Mouse (Mus musculus) megakaryocyte progenitor cell, adult 5-6 weeks (primary cell): ENCODE measurements around the gene Erbb2. TPM values are rescaled to one million over a fixed set of nuclear protein-coding genes. Genes with fewer than 3 reads are reported as not detected.

Experiments
- ATAC-seq: replicated peaks from 2 replicates; pipeline ENCODE4 v1.8.0; 2016; ENCODE audit warnings: mild to moderate bottlenecking, moderate TSS enrichment, inconsistent platforms; ENCODE audit not compliant: poor library complexity
- total RNA-seq, 2 experiments: library from RNA; stranded (forward) in 1 of 2; stranded (reverse) in 1 of 2; fragments of 157-497, 149-512 nt in 1 of 2; fragments of 200-1000 nt in 1 of 2; gene quantifications; 2 replicates each; pipeline versions ENCODE4 v1.2.3 to v1.2.4; 2015 to 2017

Gene Erbb2
- total RNA-seq, 2 experiments from 2014 or later, result not detected

GRCm38 (mm10) chr11:98418273-98418672 is 6.0 kb downstream of the Erbb2 start:
- no peak for ATAC-seq

DNA sequence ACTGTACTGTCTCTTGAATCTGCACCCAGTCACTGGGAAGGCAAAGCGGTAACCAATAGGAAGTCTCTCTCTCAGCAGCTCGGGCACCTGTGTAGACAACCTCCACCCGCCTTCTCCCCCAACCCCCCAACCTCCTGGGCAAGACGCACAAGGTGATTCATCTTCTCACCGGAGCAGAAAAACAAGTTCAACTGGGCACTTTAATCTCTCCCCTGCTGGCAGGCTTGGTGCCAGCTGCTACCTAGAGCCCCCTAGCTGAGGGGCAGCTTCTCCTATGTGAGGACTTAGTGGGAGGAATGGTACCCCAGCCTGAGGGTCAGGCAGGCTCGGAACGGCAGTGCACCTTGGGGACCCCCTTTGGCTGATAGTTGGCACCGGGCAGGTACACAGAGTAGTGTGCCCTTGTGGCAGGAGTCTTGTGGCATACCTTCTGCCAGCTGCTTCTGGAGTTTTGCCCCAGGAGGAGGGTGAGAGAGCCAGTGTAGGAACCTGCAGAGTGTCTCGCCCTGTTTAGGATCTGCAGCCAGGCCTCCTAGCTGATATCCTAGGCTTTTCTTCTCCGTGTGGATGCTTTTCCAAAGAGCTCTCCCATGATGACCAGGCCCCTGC is 6.8 kb downstream of the Erbb2 start:
- no peak for ATAC-seq

DNA sequence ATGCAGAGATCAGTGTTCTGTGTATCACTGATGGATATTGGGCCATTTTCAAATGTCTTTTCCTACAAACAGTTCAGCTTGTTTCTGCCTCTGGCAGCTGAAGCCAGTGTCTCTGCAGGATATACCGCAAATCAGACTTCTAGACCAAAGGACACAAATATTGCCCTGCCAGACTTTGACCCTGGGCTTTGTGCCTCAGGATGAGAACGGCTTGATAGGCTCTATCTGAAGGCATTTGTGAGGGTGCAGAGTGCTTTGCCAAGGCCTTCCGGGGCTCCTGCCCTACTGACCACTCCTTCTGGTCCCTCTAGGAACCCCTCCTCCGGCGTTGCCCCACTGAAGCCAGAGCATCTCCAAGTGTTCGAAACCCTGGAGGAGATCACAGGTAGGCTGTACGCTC is 14.3 kb downstream of the Erbb2 start:
- ATAC-seq, result no peak

DNA sequence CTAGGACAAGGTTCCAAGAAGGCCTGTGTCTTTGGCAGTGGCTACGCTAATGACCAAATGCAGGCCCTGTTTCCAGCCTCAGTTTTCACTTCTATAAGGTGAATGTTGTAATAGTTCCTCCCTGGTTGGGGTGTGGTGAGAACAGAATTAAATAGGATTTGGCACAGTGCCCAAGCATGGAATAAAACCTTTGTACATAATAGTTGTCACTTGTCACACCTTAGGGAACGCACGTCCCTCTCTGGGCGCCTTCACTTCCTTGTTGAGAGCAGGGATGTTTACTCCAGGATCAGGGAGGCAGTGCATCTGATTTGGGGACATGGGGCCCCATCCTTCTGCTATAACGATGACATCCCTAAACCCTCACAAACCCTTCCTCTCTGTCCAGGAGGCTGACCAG is 16.2 kb downstream of the Erbb2 start:
- no peak for ATAC-seq

DNA sequence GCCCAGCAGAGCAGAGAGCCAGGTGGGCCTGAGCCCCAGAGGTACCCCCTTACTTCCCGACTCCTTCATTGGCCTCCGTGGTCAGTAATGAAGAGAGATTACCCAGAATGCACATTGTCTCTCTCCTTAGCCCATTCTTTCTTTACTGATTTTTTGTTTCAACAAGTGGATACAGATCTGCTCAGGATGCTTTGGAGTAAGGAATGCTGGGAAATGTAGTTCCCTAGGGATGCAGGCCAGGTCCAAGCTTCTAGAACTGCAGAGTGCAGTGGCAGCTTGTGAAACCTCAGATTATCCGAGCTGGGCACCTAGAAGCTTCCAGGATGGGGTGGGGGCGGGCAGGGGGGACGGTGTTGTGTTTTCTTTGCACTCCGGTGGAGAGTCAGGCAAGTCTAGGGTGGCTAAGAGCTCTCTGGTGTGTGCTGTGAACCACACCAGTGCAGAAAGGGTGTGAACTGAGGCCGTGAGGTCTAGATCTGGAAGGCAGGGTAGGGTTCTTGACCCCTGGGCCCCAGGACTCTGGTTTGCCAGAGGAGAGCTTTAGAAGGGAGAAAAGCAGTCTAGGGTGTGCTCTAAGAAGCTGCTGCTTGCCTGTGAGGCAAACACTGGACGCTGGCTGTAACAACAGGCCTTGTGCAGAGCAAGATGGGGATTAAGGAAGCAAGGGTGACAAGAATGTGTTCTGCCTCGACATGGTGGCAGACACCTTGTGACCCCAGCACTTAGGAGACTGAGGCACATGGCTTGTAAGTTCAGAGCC is 19.7 kb downstream of the Erbb2 start:
- ATAC-seq, result no peak

DNA sequence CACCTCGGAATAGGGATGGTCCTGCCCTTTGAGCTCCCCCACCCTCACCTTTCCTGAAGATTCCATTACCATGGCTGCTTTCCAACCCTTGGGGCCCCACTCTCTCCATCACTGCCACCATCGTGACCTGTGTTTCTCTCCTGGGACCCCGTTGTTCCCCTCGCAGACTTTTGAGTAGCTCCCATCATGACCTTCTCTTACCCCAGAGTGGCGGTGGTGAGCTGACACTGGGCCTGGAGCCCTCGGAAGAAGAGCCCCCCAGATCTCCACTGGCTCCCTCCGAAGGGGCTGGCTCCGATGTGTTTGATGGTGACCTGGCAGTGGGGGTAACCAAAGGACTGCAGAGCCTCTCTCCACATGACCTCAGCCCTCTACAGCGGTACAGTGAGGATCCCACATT is 23.5 kb downstream of the Erbb2 start:
- ATAC-seq, result no peak

GRCm38 (mm10) chr11:98437441-98437840 is 25.2 kb downstream of the Erbb2 start:
- no peak for ATAC-seq

- ATAC-seq, result peak; percentile 99
These were observed 26.3 kb downstream of the Erbb2 start, which contains the start of gene Mien1 for GRCm38 (mm10) chr11:98438331-98439158. TSS of gene Mien1 (minus strand) at chr11:98438991.

DNA sequence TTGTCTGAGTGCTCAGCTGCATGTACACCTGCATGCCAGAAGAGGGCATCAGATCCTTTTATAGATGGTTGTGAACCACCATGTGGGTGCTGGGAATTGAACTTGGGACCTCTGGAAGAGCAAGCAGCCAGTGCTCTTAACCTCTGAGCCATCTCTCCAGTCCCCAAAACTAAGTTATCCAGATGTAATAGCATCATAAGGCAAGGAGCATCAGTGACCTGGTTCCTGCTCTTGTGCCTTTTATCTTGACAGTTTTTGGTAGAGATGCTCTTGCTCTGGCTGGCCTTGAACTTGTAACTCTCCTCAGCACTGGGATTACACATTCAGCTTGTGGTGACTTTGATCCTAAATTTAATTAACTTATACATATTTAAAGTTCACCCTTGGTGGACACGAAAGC is 31.4 kb downstream of the Erbb2 start:
- ATAC-seq, result no peak

DNA sequence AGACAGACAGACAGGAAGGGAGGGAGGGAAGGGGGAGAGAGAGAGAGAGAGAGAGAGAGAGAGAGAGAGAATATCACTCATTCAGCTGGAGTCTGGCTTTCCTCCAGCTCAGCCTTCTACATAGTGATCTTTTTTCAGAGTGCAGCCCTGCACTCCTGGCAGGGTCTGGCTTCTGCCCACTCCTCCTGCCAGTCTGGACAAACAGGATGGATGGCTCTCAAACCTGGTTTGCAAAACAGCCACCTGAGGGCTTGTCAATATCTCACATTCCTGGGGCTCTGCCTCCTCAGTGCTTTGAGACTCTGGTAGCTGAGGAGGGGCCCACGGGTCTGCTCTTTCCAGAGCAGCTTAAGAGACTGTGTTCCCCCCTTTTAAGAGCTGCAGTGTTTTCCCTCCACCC is 33.0 kb downstream of the Erbb2 start:
- ATAC-seq, result no peak

DNA sequence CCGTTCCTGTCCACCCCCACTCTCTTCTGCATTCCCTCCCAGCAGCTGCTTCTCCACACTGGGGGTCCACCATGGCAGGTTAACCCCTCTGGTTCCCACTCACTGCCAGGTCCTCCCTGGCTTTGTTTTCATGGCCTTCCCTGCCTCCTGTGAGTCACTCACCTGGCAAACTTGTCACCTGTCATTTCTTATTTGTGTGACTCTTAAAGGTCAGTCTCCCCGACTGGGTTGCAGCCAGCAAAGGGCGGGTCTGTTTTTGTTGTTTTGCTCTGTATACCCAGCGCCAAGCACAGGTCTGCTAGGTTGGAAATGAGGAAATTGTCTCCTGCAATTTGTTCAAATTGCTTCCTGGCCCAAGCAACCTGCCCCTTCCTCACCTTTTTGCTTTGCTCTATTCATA is 33.4 kb downstream of the Erbb2 start:
- no peak for ATAC-seq

- no peak for ATAC-seq
These were observed 33.9 kb downstream of the Erbb2 start, which contains the start of gene Grb7 for GRCm38 (mm10) chr11:98446213-98446561. TSS of gene Grb7 (plus strand) at chr11:98446394.

DNA sequence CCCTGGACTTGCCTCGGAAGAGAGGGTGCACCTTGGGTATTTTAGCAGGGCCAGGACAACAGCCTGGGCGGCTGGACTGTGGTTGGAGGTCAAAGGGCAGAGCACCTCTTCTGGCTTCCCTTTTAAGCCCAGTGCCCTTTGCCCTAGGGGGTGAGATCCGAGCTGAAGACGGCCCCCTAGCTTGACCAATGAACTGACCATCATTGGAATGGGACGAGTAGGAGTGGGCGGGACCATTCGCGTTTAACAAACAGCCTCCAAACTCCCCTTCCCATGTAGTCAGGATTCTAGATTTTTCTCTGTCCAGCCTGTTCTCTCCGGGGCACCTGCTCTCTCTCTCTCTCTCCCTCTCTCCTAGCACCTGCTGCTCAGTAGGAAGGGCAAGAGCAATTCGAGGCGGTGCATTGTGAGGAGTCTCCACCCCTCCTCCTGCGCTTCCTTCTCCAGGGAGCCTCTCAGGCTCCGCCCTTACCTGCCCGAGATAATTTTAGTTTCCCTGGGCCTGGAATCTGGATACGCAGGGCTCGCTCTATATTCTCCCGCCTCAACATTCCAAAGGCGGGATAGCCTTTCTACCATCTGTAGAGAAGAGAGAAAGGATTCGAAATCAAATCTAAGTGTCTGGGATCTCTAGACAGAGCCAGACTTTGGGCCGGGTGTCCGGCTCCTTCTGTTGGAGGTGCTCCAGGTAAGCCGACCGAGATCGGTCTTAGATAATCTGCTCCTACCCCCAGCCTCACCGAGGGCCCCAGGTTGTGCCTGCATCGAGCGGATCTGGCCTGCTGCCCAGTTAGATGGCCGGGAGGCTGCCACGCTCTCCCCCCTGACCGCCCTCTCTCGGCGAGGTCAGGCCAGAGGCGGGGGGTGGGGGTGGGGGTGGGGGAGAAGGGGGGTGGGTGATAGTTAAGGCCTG is 34.5 kb downstream of the Erbb2 start:
- ATAC-seq, result no peak

GRCm38 (mm10) chr11:98447475-98447834 is 35.2 kb downstream of the Erbb2 start:
- ATAC-seq, result no peak

GRCm38 (mm10) chr11:98448191-98448790 is 36.0 kb downstream of the Erbb2 start:
- no peak for ATAC-seq

DNA sequence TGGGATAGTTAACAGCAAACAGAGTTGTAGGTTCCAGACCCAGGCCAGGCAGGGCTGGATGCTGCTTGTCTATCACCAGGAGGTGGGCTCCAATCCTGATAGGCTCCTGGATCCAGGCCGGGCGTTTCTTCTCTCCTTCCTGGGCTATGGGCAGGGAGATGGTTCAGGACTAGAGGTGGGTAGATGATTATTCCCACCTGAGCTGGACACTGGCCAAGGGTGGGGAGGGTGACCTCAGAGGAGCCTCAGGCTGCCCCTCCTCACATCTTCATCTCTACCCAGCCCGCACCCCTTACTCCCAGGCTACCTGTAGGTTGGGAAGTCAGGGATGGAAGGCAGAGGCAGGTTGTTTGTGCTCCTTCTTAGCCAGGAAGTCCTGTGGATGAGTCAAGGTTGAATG is 37.1 kb downstream of the Erbb2 start:
- no peak for ATAC-seq

GRCm38 (mm10) chr11:98449921-98450771 is 37.9 kb downstream of the Erbb2 start:
- ATAC-seq, result no peak

DNA sequence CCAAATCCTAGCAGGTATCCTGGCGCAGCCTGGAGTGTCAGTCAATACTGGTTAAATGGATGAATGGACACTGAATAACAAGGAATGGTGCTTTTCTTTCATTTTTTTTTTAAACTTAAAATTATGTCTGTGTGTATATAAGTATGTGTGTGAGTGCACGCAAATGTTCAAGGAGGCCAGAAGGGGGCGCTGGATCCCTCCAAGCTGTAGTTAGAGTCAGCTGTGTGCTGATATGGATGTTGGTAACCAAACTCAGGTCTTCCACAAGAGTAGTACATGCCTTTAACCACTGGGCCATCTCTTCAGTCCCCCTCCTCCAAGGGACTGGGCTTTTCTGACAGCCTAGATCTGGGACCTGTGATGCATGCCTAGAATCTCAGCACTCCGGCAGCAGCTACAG is 43.2 kb downstream of the Erbb2 start:
- ATAC-seq, result no peak

- ATAC-seq, result no peak
These were observed 44.3 kb downstream of the Erbb2 start for GRCm38 (mm10) chr11:98456545-98456944.

GRCm38 (mm10) chr11:98456945-98457344 is 44.7 kb downstream of the Erbb2 start:
- ATAC-seq, result no peak
